Mouse (Mus musculus) spleen, adult 2 months (tissue): Measurements from ENCODE around the gene Negr1.

ENCODE experiments used
- CTCF ChIP-seq: fragments of 200-500 bp; IDR thresholded peaks from 2 replicates; pipeline ENCODE4 v1.5.1; 2011; ENCODE audit warnings: mild to moderate bottlenecking, inconsistent platforms; ENCODE audit not compliant: insufficient read depth, insufficient read length, insufficient replicate concordance; ENCODE audit errors: extremely low read depth
- POLR2A ChIP-seq: fragments of 200-500 bp; IDR thresholded peaks from 2 replicates; pipeline ENCODE4 v1.6.1; 2011; ENCODE audit warnings: low read depth, low read length, inconsistent platforms

DNA sequence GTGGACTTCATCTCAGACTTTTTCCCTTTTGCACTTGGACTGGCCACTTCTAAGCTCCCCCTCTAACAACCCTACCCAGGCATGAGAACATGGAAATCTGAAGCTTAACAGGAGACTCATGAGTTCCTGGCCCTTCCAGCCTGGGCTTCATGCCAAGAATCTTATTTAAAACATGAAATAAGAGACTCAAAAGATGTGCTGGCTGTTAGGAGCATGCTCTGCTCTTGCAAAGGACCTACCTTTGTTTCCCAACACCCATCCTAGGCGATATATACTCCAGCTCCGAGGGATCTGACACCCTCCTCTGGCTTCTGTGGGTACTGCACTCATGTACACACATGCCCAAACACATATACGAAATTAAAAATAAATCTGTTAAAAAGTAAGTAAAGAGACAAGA lies 797.3 kb downstream of the Negr1 start:
- TF ChIP-seq CTCF (no peak), POLR2A (no peak)
